Mouse (Mus musculus) CH12.LX (cell line): ENCODE data around the gene Barx1. TPM values are rescaled to one million over a fixed set of nuclear protein-coding genes. Genes with fewer than 3 reads are reported as not detected.
A peak's percentile ranks its signal among the peaks of the same experiment; 100 is the strongest.

ENCODE experiments used
- DNase-seq: peaks from one replicate; pipeline ENCODE4 v3.0.0-alpha.2; 2013; ENCODE audit errors: extremely low read depth
- H3K27ac ChIP-seq: 2 replicates; pipeline ENCODE4 v1.5.1; 2012; ENCODE audit warnings: low read depth, mild to moderate bottlenecking, control low read depth, moderate library complexity; ENCODE audit not compliant: insufficient read depth
- H3K27me3 ChIP-seq: replicated peaks from 2 replicates; pipeline ENCODE3; 2012; ENCODE audit warnings: inconsistent platforms
- H3K36me3 ChIP-seq, 2 experiments: replicated peaks in 1 of 2; 2 replicates each; pipeline versions ENCODE3 to v1.6.1; 2012; ENCODE audit warnings: inconsistent platforms in 1 of 2, low read length in 1 of 2, mild to moderate bottlenecking in 1 of 2, mixed read lengths in 1 of 2, moderate library complexity in 1 of 2; ENCODE audit not compliant: control insufficient read depth in 1 of 2, insufficient read depth in 1 of 2
- H3K4me1 ChIP-seq, 2 experiments: 2 replicates each; pipeline ENCODE4 v1.6.1; 2012; ENCODE audit warnings: inconsistent platforms in 1 of 2, moderate library complexity in 1 of 2; ENCODE audit not compliant: insufficient read depth in 2 of 2, control insufficient read depth in 1 of 2
- H3K4me2 ChIP-seq: 2 replicates; pipeline ENCODE4 v1.6.1; 2012; ENCODE audit warnings: low read depth, mild to moderate bottlenecking, control low read depth; ENCODE audit not compliant: poor library complexity, insufficient read depth, severe bottlenecking
- H3K4me3 ChIP-seq, 3 experiments: fragments of 150-350 bp in 1 of 3; sonication (generic) in 1 of 3; replicated peaks in 1 of 3; 2 replicates each; pipeline versions ENCODE3 to v1.5.1; 2011 to 2012; ENCODE audit warnings: low read depth in 2 of 3, low read length in 2 of 3, mild to moderate bottlenecking in 2 of 3, moderate library complexity in 2 of 3, control low read depth in 1 of 3, improper control_type of control experiment in 1 of 3, inconsistent platforms in 1 of 3, mixed read lengths in 1 of 3; ENCODE audit not compliant: poor library complexity in 1 of 3
- H3K79me2 ChIP-seq: replicated peaks from 2 replicates; pipeline ENCODE4 v1.6.1; 2012; ENCODE audit warnings: mild to moderate bottlenecking, moderate library complexity; ENCODE audit not compliant: control insufficient read depth, poor library complexity, insufficient read depth, severe bottlenecking; ENCODE audit errors: extremely low read depth
- H3K9ac ChIP-seq: 2 replicates; pipeline ENCODE4 v1.6.1; 2012; ENCODE audit warnings: low read depth, mild to moderate bottlenecking, control low read depth, moderate library complexity; ENCODE audit not compliant: insufficient read depth
- H3K9me3 ChIP-seq: replicated peaks from 2 replicates; pipeline ENCODE3; 2012; ENCODE audit warnings: low read length, inconsistent platforms, mixed read lengths
- CTCF ChIP-seq, 2 experiments: IDR thresholded peaks in 1 of 2; conservative IDR thresholded peaks in 1 of 2; 2 replicates each; pipeline ENCODE4 v1.5.1; 2011 to 2012; ENCODE audit warnings: low read depth in 2 of 2, low read length in 2 of 2, improper control_type of control experiment in 1 of 2, inconsistent platforms in 1 of 2, mild to moderate bottlenecking in 1 of 2, moderate library complexity in 1 of 2
- E2F4 ChIP-seq: IDR thresholded peaks from 2 replicates; pipeline ENCODE4 v1.6.1; 2011; ENCODE audit warnings: low read depth, low read length, improper control_type of control experiment; ENCODE audit not compliant: insufficient replicate concordance
- HCFC1 ChIP-seq: IDR thresholded peaks from 2 replicates; pipeline ENCODE4 v1.6.1; 2012; ENCODE audit warnings: low read depth, mild to moderate bottlenecking, inconsistent platforms, low read length, improper control_type of control experiment
- IRF4 ChIP-seq: IDR thresholded peaks from 2 replicates; pipeline ENCODE4 v1.6.1; 2014; ENCODE audit warnings: low read depth, mild to moderate bottlenecking, inconsistent platforms, low read length, improper control_type of control experiment
- MAX ChIP-seq: IDR thresholded peaks from 2 replicates; pipeline ENCODE4 v1.6.1; 2011; ENCODE audit warnings: low read length, improper control_type of control experiment
- MAZ ChIP-seq: IDR thresholded peaks from 2 replicates; pipeline ENCODE4 v1.6.1; 2012; ENCODE audit warnings: low read depth, mild to moderate bottlenecking, inconsistent platforms, low read length, improper control_type of control experiment, moderate library complexity
- MEF2A ChIP-seq: IDR thresholded peaks from 2 replicates; pipeline ENCODE4 v1.6.1; 2014; ENCODE audit warnings: low read depth, mild to moderate bottlenecking, inconsistent platforms, low read length, improper control_type of control experiment, borderline replicate concordance
- MYC ChIP-seq: IDR thresholded peaks from 2 replicates; pipeline ENCODE4 v1.6.1; 2011; ENCODE audit warnings: low read depth, mild to moderate bottlenecking, improper control_type of control experiment, low read length
- NELFE ChIP-seq: IDR thresholded peaks from 2 replicates; pipeline ENCODE4 v1.6.1; 2011; ENCODE audit warnings: low read depth, low read length, improper control_type of control experiment
- NRF1 ChIP-seq: IDR thresholded peaks from 2 replicates; pipeline ENCODE4 v1.6.1; 2014; ENCODE audit warnings: low read depth, mild to moderate bottlenecking, inconsistent platforms, low read length, improper control_type of control experiment, moderate library complexity
- PAX5 ChIP-seq: IDR thresholded peaks from 2 replicates; pipeline ENCODE4 v1.6.1; 2012; ENCODE audit warnings: low read length, inconsistent platforms, mixed read lengths
- RAD21 ChIP-seq: IDR thresholded peaks from 2 replicates; pipeline ENCODE4 v1.6.1; 2011; ENCODE audit warnings: low read depth, mild to moderate bottlenecking, low read length, improper control_type of control experiment, moderate library complexity
- RCOR1 ChIP-seq: conservative IDR thresholded peaks from 2 replicates; pipeline ENCODE4 v1.6.1; 2012; ENCODE audit warnings: low read depth, mild to moderate bottlenecking, inconsistent platforms, low read length, improper control_type of control experiment
- SMC3 ChIP-seq: IDR thresholded peaks from 2 replicates; pipeline ENCODE4 v1.6.1; 2011; ENCODE audit warnings: low read depth, low read length, improper control_type of control experiment
- TCF12 ChIP-seq: IDR thresholded peaks from 2 replicates; pipeline ENCODE4 v1.6.1; 2014; ENCODE audit warnings: low read depth, mild to moderate bottlenecking, inconsistent platforms, low read length, improper control_type of control experiment
- USF1 ChIP-seq: IDR thresholded peaks from 2 replicates; pipeline ENCODE4 v1.6.1; 2014; ENCODE audit warnings: low read depth, mild to moderate bottlenecking, inconsistent platforms, low read length, improper control_type of control experiment
- ZMIZ1 ChIP-seq: IDR thresholded peaks from 2 replicates; pipeline ENCODE4 v1.6.1; 2012; ENCODE audit warnings: low read depth, mild to moderate bottlenecking, inconsistent platforms, low read length, improper control_type of control experiment
- dilution Hi-C: fragments of 300-500 bp; cut with MboI; formaldehyde crosslinking; loops from 2 replicates; pipeline ENCODE4 v1.14.3; 2020; ENCODE audit warnings: low sequenced_read_pairs; ENCODE audit not compliant: extremely low pct_unique_long_range_greater_than_20kb, extremely low pct_ligation_motif_present
- in situ Hi-C: fragments of 300-500 bp; cut with MboI; formaldehyde crosslinking; loops from 3 replicates; pipeline ENCODE4 v1.14.3; 2019; ENCODE audit warnings: low sequenced_read_pairs, low pct_ligation_motif_present, low pct_unique_long_range_greater_than_20kb, mixed read lengths
- polyA plus RNA-seq: library from polyadenylated mRNA; unstranded; fragments of >175 nt; gene quantifications from 2 replicates; pipeline ENCODE4 v1.2.1, GENCODE M21; 2012; ENCODE audit warnings: low read depth; ENCODE audit not compliant: insufficient read length
- total RNA-seq, 2 experiments: library from RNA; depleted of rRNA; stranded (reverse); fragments of 300-350 nt in 1 of 2; fragments of >200 nt in 1 of 2; gene quantifications; 2 replicates each; pipeline ENCODE4 v1.2.3; 2012 to 2014

Barx1 gene
- total and polyA plus RNA-seq, 3 experiments = not detected

DNA sequence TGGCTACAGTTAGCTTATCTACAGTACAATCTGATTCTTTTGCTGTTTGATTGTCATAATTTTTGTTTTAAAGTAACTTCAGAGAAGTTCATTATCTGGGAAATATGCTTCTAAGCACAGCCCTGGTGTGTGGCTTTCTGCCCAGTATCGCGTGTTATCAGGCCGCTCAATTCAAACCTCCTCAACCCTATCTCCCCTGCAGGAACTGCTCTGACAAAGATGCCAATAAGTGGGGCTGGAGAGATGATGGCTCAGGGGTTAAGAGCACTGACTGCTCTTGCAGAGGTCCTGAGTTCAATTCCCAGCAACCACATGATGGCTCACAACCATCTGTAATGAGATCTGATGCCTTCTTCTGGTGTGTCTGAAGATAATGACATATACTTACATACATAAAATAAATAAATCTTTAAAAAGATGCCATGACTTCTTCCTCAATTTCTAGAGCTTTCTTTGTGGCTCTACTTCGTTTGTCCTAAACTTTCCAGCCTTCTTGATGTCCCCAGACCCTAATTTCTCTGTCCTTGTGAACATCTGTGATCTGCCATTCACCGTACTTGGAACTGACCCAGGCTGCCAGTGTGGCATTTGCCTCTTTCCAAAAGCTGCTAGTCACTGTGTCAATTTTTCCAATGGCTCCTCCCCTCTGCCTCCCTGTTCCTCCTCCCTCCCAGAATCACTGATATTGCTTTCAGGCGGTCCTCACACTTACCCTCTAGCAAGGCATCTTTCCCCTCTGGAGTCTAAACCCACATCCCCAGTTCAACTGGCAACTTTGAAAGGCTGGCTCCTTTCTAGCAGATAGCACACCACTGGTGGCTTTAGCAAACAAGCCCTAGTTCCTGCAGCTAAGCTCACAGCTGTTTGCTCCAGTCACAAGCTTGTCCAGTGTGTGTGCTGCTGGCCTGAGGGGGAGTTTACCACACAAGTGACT is 11.4 kb upstream of the Barx1 start:
- H3K9ac ChIP-seq = no peak overlapping the region
- in situ Hi-C loops = loop anchor here (5.0 to 25.0 kb wide), 4 partner anchors 146 to 536 kb away; partner anchors contain the start of gene Ninj1
- no peak overlapping the region for H3K4me2 ChIP-seq
- no peaks in the 10 kb centered on the region for H3K9me3 ChIP-seq
- peaks cover 24% of the 10 kb centered on the region for H3K27me3 ChIP-seq
- no peak overlapping the region for H3K27ac ChIP-seq
- no peak overlapping the region for H3K4me3 ChIP-seq
- H3K36me3 ChIP-seq = no peaks in the 10 kb centered on the region
- H3K79me2 ChIP-seq = no peaks in the 10 kb centered on the region
- H3K4me1 ChIP-seq = peaks cover 0 to 4% of the 10 kb centered on the region in 2 experiments; a peak in 2 of 4 replicates
- TF ChIP-seq IRF4 = no peak
- TF ChIP-seq E2F4 = no peak
- TF ChIP-seq USF1 = no peak
- TF ChIP-seq NELFE = no peak
- TF ChIP-seq NRF1 = no peak
- TF ChIP-seq MYC = no peak
- no peak for TF ChIP-seq TCF12
- TF ChIP-seq MAZ = no peak
- no peak for TF ChIP-seq RCOR1
- TF ChIP-seq CTCF (conservative IDR thresholded peaks at IDR 0.05 in 1 of 2, IDR thresholded peaks at IDR 0.05 in 1 of 2; ENCODE audit: low read depth in 2 of 2, low read length in 2 of 2) = no peak
- TF ChIP-seq PAX5 = no peak
- no peak for TF ChIP-seq ZMIZ1
- TF ChIP-seq MEF2A = no peak
- no peak for TF ChIP-seq MAX
- DNase-seq = no peak
- dilution Hi-C loops = no loop called here

DNA sequence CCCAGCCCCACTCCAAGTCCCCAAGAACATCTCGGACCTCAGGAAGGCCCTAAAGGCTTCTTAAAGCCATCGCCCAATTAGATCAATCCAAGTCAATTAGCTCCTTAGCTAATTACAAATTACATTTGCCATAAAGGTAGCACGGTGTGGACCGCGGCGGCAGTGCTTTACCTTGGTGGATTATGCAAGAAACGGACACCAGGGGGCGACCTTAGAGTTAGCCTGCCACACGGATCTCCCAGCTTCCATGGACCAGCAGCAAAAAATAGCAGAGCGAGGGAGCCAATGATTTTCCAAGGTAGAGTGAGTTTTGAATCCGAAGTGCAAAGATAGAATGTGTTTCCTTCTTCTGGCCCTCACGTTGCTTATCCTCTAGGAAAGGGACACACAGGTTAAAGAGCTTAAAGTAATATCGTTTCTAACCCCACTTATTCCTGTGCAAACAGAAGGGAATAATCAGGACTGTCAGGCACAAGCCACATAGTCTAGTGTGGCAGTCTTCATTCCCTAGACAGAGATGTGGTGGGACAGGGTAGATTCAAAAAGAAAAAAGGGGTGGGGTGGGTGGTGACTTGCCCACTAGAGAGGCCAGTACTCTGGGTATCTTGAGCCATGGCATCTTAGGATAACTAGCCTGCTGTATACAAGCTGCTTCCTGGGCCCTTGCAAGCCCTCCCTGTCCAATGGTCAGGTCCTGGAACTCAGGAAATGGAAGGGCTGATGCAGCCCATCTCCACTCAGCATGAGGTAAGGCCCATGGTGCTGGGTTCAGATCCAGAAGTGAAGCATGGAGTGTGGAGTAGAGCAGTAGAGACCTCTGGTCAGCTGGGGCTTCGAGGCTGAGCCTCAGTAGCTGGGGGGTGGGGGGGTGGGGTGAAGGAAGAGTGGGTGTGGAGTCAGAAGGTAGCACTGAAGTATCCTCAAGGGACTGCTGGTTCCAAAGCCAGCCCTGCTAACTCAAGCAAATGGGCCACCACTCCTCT is 8.7 kb upstream of the Barx1 start:
- H3K27ac ChIP-seq = no peak overlapping the region
- peak; percentile 48 for DNase-seq
- H3K27me3 ChIP-seq = peaks cover 48% of the 10 kb centered on the region
- no peak overlapping the region for H3K9ac ChIP-seq
- H3K4me3 ChIP-seq = no peak overlapping the region
- in situ Hi-C loops = loop anchor here (5.0 to 25.0 kb wide), 4 partner anchors 143 to 533 kb away; partner anchors contain the start of gene Ninj1
- H3K4me2 ChIP-seq = no peak overlapping the region
- peaks cover 0 to 4% of the 10 kb centered on the region in 2 experiments; a peak in 2 of 4 replicates for H3K4me1 ChIP-seq
- dilution Hi-C loops = no loop called here
- TF ChIP-seq RAD21 (peak; percentile 47), CTCF (conservative IDR thresholded peaks at IDR 0.05 in 1 of 2, IDR thresholded peaks at IDR 0.05 in 1 of 2; ENCODE audit: low read depth in 2 of 2, low read length in 2 of 2) (peak; percentile 59 to 74; a peak in 3 of 4 replicates), SMC3 (peak; percentile 69), HCFC1 (no peak)
- no peaks in the 10 kb centered on the region for H3K79me2 ChIP-seq
- H3K36me3 ChIP-seq = no peaks in the 10 kb centered on the region
- no peaks in the 10 kb centered on the region for H3K9me3 ChIP-seq
